Mouse (Mus musculus) neural tube, embryonic 12.5 days (tissue): ENCODE data around the gene Mapk7. TPM values are rescaled to one million over a fixed set of nuclear protein-coding genes. Genes with fewer than 3 reads are reported as not detected.

ENCODE experiments used
- ATAC-seq: fragments of 200-750 bp; cut with Nextera tagmentation; 2 replicates; pipeline ENCODE4 v1.8.0; 2017; ENCODE audit warnings: low read depth, mild to moderate bottlenecking, moderate TSS enrichment, moderate library complexity; ENCODE audit not compliant: low FRiP score
- H3K27ac ChIP-seq: fragments of 300-500 bp; sonication (generic); 2 replicates; pipeline ENCODE4 v1.5.1; 2016
- H3K27me3 ChIP-seq: fragments of 300-500 bp; sonication (generic); replicated peaks from 2 replicates; pipeline ENCODE4 v1.6.1; 2016; ENCODE audit warnings: mild to moderate bottlenecking
- H3K36me3 ChIP-seq: fragments of 300-500 bp; sonication (generic); 2 replicates; pipeline ENCODE4 v1.6.1; 2016; ENCODE audit warnings: mild to moderate bottlenecking
- H3K4me1 ChIP-seq: fragments of 300-500 bp; sonication (generic); 2 replicates; pipeline ENCODE4 v1.6.1; 2016
- H3K4me2 ChIP-seq: fragments of 300-500 bp; sonication (generic); replicated peaks from 2 replicates; pipeline ENCODE4 v1.6.1; 2016; ENCODE audit warnings: mild to moderate bottlenecking
- H3K4me3 ChIP-seq: fragments of 300-500 bp; sonication (generic); 2 replicates; pipeline ENCODE4 v1.5.1; 2016
- H3K9ac ChIP-seq: fragments of 300-500 bp; sonication (generic); 2 replicates; pipeline ENCODE4 v1.6.1; 2016; ENCODE audit warnings: mild to moderate bottlenecking
- H3K9me3 ChIP-seq: fragments of 300-500 bp; sonication (generic); 2 replicates; pipeline ENCODE4 v1.6.1; 2016; ENCODE audit warnings: mild to moderate bottlenecking
- WGBS: fragments of 180-500 bp; shearing (Covaris S2); methylation state at CpG from one replicate; pipeline ENCODE4 v1.1.7; 2016; 5-methylcytosine and 5-hydroxymethylcytosine counted together
- polyA plus RNA-seq: library from polyadenylated mRNA; unstranded; fragments of >200 nt; fragmentation: Nextera tagmentation; extraction: Ambion mirVana; gene quantifications from 2 replicates; pipeline ENCODE4 v1.2.1, GENCODE M21; 2016

The Mapk7 gene
- polyA plus RNA-seq = 93.7 and 95.6 TPM in 2 replicates

DNA sequence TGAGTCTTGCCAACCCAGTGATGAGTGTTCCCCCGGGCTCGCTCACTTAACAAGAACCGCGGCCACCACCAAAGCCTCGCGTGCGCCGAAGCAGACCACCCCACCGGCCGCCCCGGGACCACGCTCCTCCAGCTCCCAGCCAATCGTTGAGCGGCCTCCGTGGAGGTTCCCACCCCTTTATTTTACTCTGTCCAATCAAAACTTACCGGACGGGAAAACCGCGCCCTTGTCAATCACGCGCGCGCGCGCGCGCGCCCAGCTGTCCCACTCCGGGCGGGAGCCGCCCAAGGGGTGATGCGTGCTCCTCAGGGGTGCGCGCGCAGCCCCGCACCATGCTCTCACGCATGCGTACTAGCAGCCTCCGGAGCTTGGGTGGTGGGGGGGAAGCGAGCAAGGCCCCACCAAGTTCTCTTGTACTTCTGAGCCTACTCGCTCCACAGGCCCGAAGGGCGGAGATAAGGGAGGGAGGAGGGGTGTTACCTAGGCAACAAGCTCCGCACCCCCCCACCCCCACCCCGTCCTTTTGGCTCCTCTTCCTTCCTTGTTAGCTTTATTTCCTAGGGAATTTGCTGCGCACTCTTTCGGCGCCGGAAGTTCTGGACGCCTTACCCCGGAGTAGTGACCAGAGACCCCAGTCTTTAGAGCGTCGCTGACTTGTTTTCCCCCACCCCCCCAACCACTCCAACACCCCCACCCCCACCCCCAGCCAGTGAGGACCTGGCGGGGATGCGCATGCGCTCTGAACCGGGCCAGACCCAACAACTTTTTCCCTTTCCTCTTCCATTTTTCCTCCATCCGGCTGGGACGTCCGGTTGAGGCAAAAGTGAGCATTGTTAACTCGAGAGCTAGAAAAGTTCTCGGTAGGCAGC, at the start of gene Mapk7:
TSS of gene Mapk7 (minus strand) at position 278 of the 869 bp plus-strand sequence.
- peaks cover 33% of the 10 kb centered on the region for H3K36me3 ChIP-seq
- peak within 1 kb of the TSS; percentile 67 for H3K4me3 ChIP-seq
- H3K9ac ChIP-seq = peak within 1 kb of the TSS; percentile 78
- no peaks in the 10 kb centered on the region for H3K9me3 ChIP-seq
- peak within 1 kb of the TSS; percentile 71 for H3K27ac ChIP-seq
- WGBS = under 1% methylated on average over 62 of the region's 62 CpGs
- no peaks in the 10 kb centered on the region for H3K27me3 ChIP-seq
- peak; percentile 97 for ATAC-seq
- H3K4me2 ChIP-seq = peak within 1 kb of the TSS; percentile 69
- H3K4me1 ChIP-seq = peaks cover 23% of the 10 kb centered on the region

DNA sequence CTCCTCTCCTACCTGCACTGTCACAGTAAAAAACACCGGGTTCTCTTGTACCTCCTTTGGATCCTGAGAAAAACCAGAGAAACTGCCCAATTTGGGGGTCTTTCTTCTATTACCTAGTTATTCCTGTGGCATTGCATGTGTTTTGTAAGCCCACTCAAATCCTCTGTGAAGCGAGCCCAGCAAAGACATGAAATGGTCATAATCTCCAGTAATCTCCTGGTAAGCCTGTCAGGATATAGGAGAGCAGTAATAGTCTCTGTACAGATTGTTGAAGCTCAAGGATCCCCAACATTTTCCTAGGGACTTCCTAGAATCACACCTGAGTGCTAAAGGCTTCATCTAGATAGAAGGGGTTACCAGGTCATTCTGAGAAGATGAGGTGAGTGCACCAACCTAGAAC, 46.9 kb upstream of the Mapk7 start:
- Histone ChIP-seq H3K27ac (no peak overlapping the region), H3K4me2 (no peak overlapping the region), H3K9ac (no peak overlapping the region), H3K36me3 (peaks cover 31% of the 10 kb centered on the region), H3K4me1 (no peaks in the 10 kb centered on the region), H3K27me3 (no peaks in the 10 kb centered on the region), H3K9me3 (no peaks in the 10 kb centered on the region), H3K4me3 (no peak overlapping the region)
- 94% methylated on average over 2 of the region's 2 CpGs for WGBS
- ATAC-seq = no peak

DNA sequence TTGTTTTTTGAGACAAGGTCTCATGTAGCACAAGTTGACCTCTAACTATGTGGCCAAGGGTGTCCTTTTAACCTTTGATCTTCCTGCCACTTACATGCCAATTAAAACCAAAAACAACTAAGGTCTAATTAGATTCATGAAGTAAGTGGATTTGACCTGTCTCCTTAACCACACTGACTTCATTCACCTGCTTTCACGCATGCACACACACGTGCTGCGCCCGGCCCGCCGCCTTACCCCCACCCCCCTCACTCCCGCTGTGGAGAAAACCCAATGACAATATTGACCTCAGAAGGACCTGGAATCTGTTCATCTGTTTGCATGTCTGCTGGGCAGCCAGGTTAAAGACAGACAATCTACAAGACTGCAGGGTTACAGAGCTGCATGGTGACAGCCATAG, 46.4 kb upstream of the Mapk7 start:
- WGBS = 92% methylated on average over 7 of the region's 7 CpGs
- Histone ChIP-seq H3K36me3 (peaks cover 26% of the 10 kb centered on the region), H3K4me3 (no peak overlapping the region)

DNA sequence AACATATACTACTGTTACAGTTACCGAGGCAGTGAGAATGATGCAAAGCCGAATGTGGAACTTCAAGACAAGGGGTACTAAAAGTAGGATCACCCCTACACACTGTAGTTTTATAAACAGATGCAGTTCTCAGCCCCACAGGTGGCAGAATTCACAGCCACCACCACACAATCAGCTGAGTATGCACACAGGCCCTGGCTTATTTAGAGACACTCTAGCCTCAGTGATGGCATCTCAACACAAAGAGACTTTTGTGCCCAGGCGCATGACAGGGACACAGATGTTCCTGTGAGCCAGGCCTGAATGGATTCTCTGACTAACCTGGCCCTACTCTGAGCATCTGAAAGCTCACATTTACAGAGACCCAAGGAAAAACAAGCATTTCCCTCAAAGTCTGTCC, 43.2 kb upstream of the Mapk7 start:
- 85% methylated on average over 3 of the region's 3 CpGs for WGBS
- ATAC-seq = no peak
- H3K4me3 ChIP-seq = no peak overlapping the region

More for the DNA sequence above, 46.4 kb upstream of the Mapk7 start:
- Histone ChIP-seq H3K27ac (no peak overlapping the region), H3K4me2 (no peak overlapping the region), H3K9ac (no peak overlapping the region), H3K4me1 (no peaks in the 10 kb centered on the region), H3K9me3 (no peaks in the 10 kb centered on the region), H3K27me3 (no peaks in the 10 kb centered on the region)
- no peak for ATAC-seq

DNA sequence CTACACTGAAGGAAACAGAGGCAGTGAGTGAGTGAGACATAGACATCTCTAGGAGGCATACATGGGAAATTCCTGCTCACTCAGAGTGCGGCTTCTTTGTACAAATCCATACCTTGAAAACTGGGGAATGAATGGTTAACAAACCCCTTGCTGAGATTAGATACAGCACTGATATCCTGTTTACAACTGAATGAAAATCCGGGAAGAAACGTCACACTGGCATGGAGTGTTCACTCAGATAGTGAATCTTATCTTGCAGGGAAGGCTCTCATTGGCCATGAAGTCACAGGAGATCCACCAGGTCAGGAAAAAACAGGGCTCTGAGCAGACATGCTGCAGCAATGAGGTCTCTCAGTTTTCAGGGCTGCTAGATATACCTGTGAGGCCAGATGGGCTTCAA, 42.7 kb upstream of the Mapk7 start:
- Histone ChIP-seq H3K4me3 (no peak overlapping the region), H3K4me2 (no peak overlapping the region), H3K4me1 (no peaks in the 10 kb centered on the region), H3K9me3 (no peaks in the 10 kb centered on the region), H3K27ac (no peak overlapping the region), H3K9ac (no peak overlapping the region), H3K36me3 (peaks cover 17% of the 10 kb centered on the region), H3K27me3 (no peaks in the 10 kb centered on the region)
- no peak for ATAC-seq
- WGBS = 83% methylated on average over 3 of the region's 3 CpGs

More for the DNA sequence above, 43.2 kb upstream of the Mapk7 start:
- Histone ChIP-seq H3K9me3 (no peaks in the 10 kb centered on the region), H3K36me3 (peaks cover 17% of the 10 kb centered on the region), H3K4me1 (no peaks in the 10 kb centered on the region), H3K4me2 (no peak overlapping the region), H3K9ac (no peak overlapping the region), H3K27ac (no peak overlapping the region), H3K27me3 (no peaks in the 10 kb centered on the region)

DNA sequence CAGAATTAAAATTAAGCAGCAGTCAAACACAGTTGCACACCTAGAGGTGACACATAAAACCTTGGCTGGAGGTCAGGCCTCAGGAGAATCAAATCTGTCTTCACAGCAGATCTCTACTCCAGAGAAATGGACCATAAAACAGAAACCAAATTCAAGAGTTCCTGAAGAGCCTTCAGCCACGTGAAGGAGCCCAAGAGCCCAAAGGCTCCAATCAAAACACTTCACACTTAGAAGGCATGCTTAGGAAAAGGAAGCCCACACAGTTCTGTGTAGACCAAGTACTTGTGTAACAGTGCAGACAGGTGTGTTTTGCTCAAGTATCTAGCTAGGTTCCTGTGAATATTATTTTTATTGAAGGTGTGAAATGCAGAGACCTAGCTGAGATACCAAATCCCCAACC, 41.3 kb upstream of the Mapk7 start:
- Histone ChIP-seq H3K27me3 (no peaks in the 10 kb centered on the region), H3K4me2 (no peak overlapping the region), H3K9ac (no peak overlapping the region), H3K4me1 (no peaks in the 10 kb centered on the region), H3K9me3 (no peaks in the 10 kb centered on the region), H3K36me3 (peaks cover 14% of the 10 kb centered on the region), H3K27ac (no peak overlapping the region), H3K4me3 (no peak overlapping the region)
- no peak for ATAC-seq
- 63% methylated on average over 1 of the region's 1 CpGs for WGBS

DNA sequence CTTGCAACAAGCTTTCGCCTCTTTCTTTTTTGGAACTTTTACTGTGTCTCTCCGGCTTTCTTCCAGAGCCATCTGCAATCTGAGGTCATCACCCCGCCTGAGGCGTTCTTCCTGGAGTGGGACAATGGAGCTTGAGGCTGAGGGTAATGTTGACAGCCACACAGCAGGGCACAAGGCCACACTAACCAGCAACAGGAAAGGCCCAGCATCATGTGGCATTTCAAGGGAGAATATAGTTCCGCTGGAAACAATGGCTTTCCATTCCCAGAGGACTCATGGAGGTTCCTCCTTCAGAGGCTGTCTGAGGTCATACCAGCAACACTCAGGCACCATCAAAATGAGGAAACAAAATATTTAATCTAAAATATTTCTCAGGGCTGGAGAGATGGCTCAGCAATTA, 39.4 kb upstream of the Mapk7 start:
- no peak for ATAC-seq
- no peak overlapping the region for H3K27ac ChIP-seq
- H3K9ac ChIP-seq = no peak overlapping the region
- no peak overlapping the region for H3K4me2 ChIP-seq
- no peaks in the 10 kb centered on the region for H3K9me3 ChIP-seq
- no peak overlapping the region for H3K4me3 ChIP-seq
- H3K4me1 ChIP-seq = peaks cover 13% of the 10 kb centered on the region
- H3K27me3 ChIP-seq = no peaks in the 10 kb centered on the region
- peaks cover 4% of the 10 kb centered on the region; the same call in 1 of the 2 replicates for H3K36me3 ChIP-seq
- WGBS = 60% methylated on average over 5 of the region's 5 CpGs

DNA sequence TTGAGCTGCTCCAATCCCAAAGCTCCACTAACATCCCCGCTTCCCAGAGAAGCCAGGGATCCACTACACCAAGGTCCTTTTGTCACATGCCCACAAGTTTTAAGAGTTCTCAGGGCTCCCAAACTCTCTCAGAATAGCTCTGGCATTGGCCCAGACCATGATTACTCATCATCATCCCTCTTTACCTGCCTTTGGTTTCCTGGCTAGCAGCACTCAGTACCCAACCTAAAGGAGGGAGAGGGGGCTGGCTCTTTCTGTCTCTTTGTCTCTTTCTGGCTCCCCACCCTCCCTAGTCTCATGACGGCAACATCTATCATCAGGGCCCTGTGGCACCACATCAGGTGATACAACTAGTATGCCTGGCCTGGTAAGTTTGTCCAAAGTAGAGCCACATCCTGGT, 38.6 kb upstream of the Mapk7 start:
- no peak overlapping the region for H3K9ac ChIP-seq
- no peak overlapping the region for H3K4me3 ChIP-seq
- H3K27me3 ChIP-seq = no peaks in the 10 kb centered on the region
- peaks cover 14% of the 10 kb centered on the region for H3K4me1 ChIP-seq
- ATAC-seq = no peak
- no peaks in the 10 kb centered on the region for H3K9me3 ChIP-seq
- WGBS = 92% methylated on average over 2 of the region's 2 CpGs
- H3K4me2 ChIP-seq = no peak overlapping the region
- H3K27ac ChIP-seq = no peak overlapping the region
- no peaks in the 10 kb centered on the region; the same call in 1 of the 2 replicates for H3K36me3 ChIP-seq

DNA sequence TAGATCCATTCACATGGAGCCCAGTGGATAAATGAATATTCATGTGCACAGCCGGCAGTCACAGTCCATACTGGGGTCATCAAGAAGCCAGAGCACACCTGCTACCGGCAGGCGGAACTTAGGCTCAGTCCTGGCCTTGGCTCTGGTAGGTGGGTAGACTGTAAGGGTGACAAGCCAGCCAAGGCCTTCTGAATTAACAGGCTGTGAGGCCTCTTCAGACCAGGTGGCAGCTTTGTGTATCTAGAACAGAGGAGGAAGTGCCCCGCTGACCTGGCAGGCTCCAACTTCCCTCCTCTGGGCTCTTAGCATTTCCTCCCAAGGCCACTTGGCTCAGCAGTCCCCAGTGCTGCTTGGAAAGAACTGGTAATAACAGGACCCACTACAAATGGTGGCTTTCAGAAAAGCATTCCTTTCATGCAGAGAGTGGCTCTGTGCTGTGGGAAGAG, 35.1 kb upstream of the Mapk7 start:
- no peak overlapping the region for H3K4me3 ChIP-seq
- no peak overlapping the region for H3K9ac ChIP-seq
- no peak overlapping the region for H3K4me2 ChIP-seq
- no peaks in the 10 kb centered on the region for H3K9me3 ChIP-seq
- H3K27ac ChIP-seq = no peak overlapping the region
- H3K36me3 ChIP-seq = no peaks in the 10 kb centered on the region
- no peak for ATAC-seq
- H3K4me1 ChIP-seq = peaks cover 14% of the 10 kb centered on the region
- 27% methylated on average over 4 of the region's 4 CpGs for WGBS
- no peaks in the 10 kb centered on the region for H3K27me3 ChIP-seq

DNA sequence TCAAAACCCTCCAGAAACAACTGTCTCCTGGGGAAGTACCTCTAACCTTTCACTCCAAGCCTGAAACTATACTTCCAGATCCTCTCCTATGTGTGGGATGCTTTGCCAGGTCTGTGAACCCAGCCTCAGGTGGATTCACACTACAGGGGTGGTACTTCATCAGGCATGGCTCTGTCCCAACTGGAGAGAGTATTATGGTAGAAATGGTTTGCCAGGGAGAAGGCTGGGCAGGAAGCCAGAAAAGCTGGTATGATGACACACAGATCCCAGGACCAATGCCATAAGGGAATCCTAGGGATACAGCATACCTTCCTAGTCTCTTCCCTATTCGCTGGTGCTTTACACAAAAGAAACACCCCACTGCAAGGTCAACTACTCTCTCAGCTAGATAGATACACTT, 32.7 kb upstream of the Mapk7 start:
- Histone ChIP-seq H3K4me2 (no peak overlapping the region), H3K36me3 (peaks cover 11% of the 10 kb centered on the region; the same call in 1 of the 2 replicates), H3K4me1 (peaks cover 14% of the 10 kb centered on the region), H3K9ac (no peak overlapping the region), H3K4me3 (no peak overlapping the region), H3K27ac (no peak overlapping the region), H3K27me3 (no peaks in the 10 kb centered on the region), H3K9me3 (no peaks in the 10 kb centered on the region)
- WGBS = 93% methylated on average over 1 of the region's 1 CpGs
- no peak for ATAC-seq

DNA sequence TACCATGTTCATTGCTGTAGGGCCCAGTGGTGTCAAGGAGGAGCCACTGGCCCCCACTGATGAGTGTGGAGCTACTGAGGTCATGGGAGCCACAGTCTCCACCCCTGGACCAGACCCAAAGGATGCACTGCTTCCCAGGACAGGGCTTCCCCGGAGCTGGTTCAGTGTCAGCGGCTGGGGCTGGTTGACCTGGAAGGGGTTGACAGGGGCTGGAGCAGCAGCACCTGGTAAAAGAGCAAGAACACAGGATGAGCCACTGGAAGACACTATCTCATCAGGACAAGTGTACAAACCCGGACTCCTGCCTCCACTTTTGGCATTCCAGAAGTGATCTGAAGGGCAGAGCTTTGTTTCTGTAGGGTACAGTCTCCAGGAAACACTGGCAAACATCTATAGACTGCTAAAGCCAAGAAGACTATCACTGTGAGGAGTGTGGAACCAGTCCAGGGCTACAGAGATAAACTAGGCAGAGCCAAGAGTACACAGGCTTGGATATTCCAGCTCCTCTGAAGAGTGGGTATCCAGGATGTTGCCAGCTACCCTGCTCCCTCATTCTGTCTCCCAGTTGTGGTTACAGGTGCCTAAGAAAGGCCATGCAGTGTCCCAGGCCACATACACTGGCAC, 25.4 kb upstream of the Mapk7 start:
- Histone ChIP-seq H3K9me3 (no peaks in the 10 kb centered on the region), H3K36me3 (peaks cover 62% of the 10 kb centered on the region)
- WGBS = 95% methylated on average over 3 of the region's 3 CpGs

DNA sequence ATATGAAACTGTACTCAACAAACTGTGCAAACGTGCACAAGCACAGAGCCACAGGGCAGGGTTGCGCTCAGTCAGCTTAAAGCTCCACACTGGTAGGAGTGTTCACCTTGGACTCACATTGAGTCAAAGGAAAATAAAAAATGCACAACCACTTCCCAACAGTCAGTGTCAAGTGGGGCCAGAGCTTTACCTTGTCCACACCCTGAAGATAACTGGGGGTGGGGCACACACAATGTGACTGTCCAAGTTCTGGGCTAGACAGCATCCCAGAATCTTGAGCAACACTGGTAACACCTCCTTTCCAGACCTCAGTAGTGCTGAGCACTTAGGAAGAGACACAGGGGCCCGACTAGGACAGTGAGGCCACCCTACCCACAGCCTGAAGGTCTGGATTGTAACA, 24.7 kb upstream of the Mapk7 start:
- H3K9me3 ChIP-seq = no peaks in the 10 kb centered on the region

More for the DNA sequence above, 25.4 kb upstream of the Mapk7 start:
- H3K4me3 ChIP-seq = no peak overlapping the region
- H3K4me2 ChIP-seq = no peak overlapping the region
- no peaks in the 10 kb centered on the region for H3K4me1 ChIP-seq
- H3K27me3 ChIP-seq = no peaks in the 10 kb centered on the region
- ATAC-seq = no peak
- no peak overlapping the region for H3K27ac ChIP-seq
- H3K9ac ChIP-seq = no peak overlapping the region

More for the DNA sequence above, 24.7 kb upstream of the Mapk7 start:
- no peak for ATAC-seq
- Histone ChIP-seq H3K4me1 (no peaks in the 10 kb centered on the region), H3K27me3 (no peaks in the 10 kb centered on the region), H3K4me3 (no peak overlapping the region), H3K27ac (no peak overlapping the region), H3K9ac (no peak overlapping the region), H3K36me3 (peaks cover 63% of the 10 kb centered on the region), H3K4me2 (no peak overlapping the region)
- 95% methylated on average over 3 of the region's 3 CpGs for WGBS
